Mouse (Mus musculus) bone marrow, adult 2 months (tissue): ENCODE measurements around the gene Npr3. TPM values are rescaled to one million over a fixed set of nuclear protein-coding genes. Genes with fewer than 3 reads are reported as not detected.

Experiments
- H3K27ac ChIP-seq: fragments of 200-500 bp; 2 replicates; pipeline ENCODE4 v1.5.1; 2012; ENCODE audit warnings: low read depth, mild to moderate bottlenecking, control low read depth, inconsistent platforms, low read length; ENCODE audit not compliant: control insufficient read depth, poor library complexity, insufficient read depth
- H3K4me1 ChIP-seq: fragments of 200-500 bp; 2 replicates; pipeline ENCODE4 v1.6.1; 2011; ENCODE audit warnings: low read length; ENCODE audit not compliant: control insufficient read depth, insufficient read depth
- H3K4me3 ChIP-seq: fragments of 200-500 bp; replicated peaks from 2 replicates; pipeline ENCODE3; 2011; ENCODE audit warnings: mild to moderate bottlenecking, low read depth, low read length, control low read depth; ENCODE audit not compliant: control insufficient read depth
- CTCF ChIP-seq: fragments of 200-500 bp; IDR thresholded peaks from 2 replicates; pipeline ENCODE4 v1.5.1; 2011; ENCODE audit warnings: low read length, control low read depth; ENCODE audit not compliant: control insufficient read depth, insufficient read depth
- POLR2A ChIP-seq: fragments of 200-500 bp; IDR thresholded peaks from 2 replicates; pipeline ENCODE4 v1.6.1; 2011; ENCODE audit warnings: low read depth, mild to moderate bottlenecking, control low read depth, low read length, borderline replicate concordance; ENCODE audit not compliant: control insufficient read depth
- WGBS: fragments of 180-500 bp; shearing (Covaris S2); methylation state at CpG from one replicate; pipeline ENCODE4 v1.1.7; 2018; 5-methylcytosine and 5-hydroxymethylcytosine counted together
- polyA plus RNA-seq: library from polyadenylated mRNA; stranded (reverse); fragments of >200 nt; gene quantifications from 2 replicates; pipeline ENCODE4 v1.2.4, GENCODE M21; 2011; ENCODE audit warnings: low replicate concordance; ENCODE audit not compliant: missing spikeins, insufficient read depth, insufficient read length

Npr3 gene
- polyA plus RNA-seq, 1 experiment, result 0.45 TPM

DNA sequence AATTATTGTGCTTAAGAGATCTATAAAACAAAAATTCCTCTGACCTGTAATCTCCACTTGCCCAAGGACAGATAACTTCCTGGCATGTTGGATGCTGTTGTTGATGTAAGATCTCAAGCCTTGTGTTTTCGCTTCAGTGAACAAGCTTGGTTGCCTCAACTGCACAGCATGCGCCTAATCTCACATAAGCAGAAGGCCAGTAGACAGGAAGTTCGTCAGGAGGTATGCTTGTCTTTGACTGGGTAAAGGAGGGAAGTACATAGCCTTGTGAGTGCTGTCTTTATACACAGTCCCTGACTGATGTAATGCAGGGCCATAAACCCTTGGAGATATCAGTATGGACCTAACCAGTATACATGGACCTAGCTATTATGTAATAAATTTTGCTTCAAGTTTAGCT, 20.7 kb upstream of the Npr3 start:
- TF ChIP-seq CTCF (no peak), POLR2A (no peak)
- Histone ChIP-seq H3K4me3 (no peak overlapping the region), H3K27ac (no peak overlapping the region), H3K4me1 (no peaks in the 10 kb centered on the region)
- 77% methylated on average over 3 of the region's 3 CpGs for WGBS

DNA sequence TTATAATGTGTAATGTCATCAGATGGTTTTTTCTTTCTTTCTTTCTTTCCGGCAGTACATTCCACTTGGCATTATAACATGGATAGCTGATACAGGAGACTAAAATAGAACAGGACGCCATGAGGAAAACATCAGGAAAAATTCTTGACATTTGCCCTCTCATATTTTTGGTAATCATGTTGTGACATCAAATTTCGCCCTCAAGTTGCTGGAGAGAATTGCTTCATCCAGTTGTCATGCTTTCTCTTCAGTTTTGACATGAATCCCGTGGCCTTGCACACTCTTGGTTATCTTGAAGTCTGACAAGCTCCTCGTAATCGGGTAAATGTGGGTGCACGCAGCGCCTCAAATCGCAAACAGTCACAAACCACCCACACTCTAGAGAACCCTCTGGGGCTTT, 7.0 kb upstream of the Npr3 start:
- H3K27ac ChIP-seq, result no peak overlapping the region
- no peak overlapping the region for H3K4me3 ChIP-seq
- TF ChIP-seq POLR2A (no peak), CTCF (no peak)
- 79% methylated on average over 9 of the region's 9 CpGs for WGBS
- H3K4me1 ChIP-seq, result no peaks in the 10 kb centered on the region

DNA sequence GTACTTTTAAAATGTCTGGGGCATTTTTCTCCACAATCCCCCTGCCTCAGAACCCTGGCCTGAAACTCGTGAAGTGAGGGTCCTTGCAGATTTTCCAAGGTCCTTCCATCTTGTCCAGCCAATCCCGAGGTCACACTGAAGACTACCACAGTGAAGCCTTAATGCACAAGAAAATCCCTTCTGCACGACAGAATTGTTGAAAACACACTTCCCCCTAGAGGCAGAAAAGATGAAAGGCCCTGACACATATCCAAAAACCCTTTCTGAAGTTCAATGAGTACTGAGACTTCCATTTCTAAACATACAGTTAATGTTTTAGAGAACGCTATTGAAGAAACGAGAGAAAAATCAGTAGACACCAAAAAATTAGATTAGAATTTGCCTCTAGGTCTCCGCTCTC, 2.8 kb upstream of the Npr3 start:
- no peak overlapping the region for H3K27ac ChIP-seq
- H3K4me1 ChIP-seq, result no peaks in the 10 kb centered on the region
- H3K4me3 ChIP-seq, result no peak overlapping the region
- TF ChIP-seq CTCF, result no peak
- TF ChIP-seq POLR2A, result no peak
- 37% methylated on average over 6 of the region's 6 CpGs for WGBS

DNA sequence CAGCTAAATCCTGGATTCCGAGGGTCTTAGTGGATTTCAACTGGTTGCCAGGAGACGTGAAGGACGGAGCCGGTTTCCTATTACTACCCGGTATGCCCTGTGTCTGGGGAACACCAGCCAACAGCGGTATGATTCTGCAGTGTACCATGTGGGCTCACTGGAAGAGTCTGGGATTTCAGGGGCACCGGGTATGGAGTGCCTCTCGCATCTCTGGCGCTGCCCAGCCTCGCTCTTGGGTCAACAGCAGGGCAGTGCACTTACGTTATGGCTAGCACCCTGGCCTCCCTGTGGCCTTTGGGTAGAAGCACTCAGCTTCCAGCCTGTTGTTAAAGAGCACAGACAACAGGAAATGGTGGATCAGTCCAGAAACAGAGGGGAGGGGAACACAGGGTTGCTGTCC, 1.1 kb upstream of the Npr3 start:
- 31% methylated on average over 11 of the region's 11 CpGs for WGBS
- TF ChIP-seq POLR2A (no peak), CTCF (no peak)
- no peaks in the 10 kb centered on the region for H3K4me1 ChIP-seq

DNA sequence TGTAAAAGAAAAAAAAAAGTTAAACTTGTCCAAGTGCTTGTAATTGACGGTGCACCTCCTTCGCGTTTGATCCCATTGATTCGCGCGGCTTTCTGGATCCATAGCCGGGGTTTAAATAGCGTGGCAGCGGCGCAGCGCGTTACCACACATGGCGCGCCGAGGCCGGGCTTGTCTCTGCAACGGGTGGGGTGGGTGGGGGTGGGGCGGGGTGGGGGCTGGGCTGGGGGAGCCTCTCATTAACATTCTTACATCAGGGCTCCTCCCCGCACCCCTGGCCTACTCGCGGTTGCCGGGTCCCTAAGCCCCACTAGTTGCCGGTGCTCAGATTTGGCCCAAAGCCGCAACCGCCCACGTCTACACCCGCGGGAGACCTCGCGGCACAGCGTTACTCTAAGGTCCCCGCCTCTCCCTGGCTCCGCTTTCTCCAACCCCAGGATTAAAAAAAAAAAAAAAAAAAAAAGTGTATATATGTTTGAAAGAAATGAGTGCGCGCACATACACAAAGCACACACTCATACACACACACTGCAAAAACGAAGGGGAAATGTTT, 991 bp downstream of the Npr3 start:
- Histone ChIP-seq H3K4me3 (no peak overlapping the region), H3K4me1 (no peaks in the 10 kb centered on the region), H3K27ac (no peak overlapping the region)
- TF ChIP-seq CTCF (no peak), POLR2A (no peak)
- 1% methylated on average over 36 of the region's 36 CpGs for WGBS

More for the DNA sequence above, 1.1 kb upstream of the Npr3 start:
- Histone ChIP-seq H3K27ac (no peak overlapping the region), H3K4me3 (no peak overlapping the region)

DNA sequence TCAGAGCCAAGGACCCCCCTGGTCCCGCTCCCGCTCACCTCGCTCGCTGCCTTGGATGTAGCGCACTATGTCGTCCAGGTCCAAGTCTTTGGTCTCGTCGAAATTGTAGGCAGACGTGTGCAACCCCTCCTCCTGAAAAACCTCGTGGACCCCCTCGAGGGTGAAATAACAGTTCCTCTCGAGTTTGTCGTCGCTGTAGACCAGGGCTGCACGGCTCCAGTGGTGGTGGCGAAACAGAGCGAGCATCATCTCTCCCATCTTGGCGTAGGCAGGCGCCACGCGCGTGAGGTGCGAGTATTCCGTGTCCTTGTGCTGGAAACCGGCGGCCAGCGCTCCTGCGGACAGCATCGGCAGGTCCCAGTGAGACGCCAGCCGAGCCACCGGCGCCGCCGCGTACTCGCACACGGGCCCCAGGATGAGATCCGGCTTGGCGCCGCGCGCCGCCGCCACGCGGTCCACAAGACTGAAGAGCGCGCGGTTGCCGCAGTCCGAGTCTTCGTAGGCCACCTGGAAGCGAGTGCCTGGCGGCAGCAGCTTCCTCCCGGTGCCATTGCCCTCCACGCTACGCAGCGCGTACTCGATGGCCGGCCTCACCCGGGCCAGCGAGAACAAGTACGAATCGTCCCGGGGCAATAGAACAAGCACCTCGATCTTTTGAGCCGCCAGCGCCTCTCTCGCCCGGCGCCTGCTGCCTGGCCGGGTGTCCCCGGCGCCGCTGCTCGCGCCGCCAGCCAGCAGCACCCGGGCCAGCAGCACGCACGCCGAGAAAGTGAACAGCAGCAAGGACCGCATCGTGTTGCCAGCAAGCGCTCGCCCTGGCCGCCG, 2.0 kb downstream of the Npr3 start:
- Histone ChIP-seq H3K4me1 (no peaks in the 10 kb centered on the region), H3K4me3 (no peak overlapping the region), H3K27ac (no peak overlapping the region; the same call in 1 of the 2 replicates)
- no peak for TF ChIP-seq POLR2A
- TF ChIP-seq CTCF, result no peak
- WGBS, result 2% methylated on average over 90 of the region's 90 CpGs

DNA sequence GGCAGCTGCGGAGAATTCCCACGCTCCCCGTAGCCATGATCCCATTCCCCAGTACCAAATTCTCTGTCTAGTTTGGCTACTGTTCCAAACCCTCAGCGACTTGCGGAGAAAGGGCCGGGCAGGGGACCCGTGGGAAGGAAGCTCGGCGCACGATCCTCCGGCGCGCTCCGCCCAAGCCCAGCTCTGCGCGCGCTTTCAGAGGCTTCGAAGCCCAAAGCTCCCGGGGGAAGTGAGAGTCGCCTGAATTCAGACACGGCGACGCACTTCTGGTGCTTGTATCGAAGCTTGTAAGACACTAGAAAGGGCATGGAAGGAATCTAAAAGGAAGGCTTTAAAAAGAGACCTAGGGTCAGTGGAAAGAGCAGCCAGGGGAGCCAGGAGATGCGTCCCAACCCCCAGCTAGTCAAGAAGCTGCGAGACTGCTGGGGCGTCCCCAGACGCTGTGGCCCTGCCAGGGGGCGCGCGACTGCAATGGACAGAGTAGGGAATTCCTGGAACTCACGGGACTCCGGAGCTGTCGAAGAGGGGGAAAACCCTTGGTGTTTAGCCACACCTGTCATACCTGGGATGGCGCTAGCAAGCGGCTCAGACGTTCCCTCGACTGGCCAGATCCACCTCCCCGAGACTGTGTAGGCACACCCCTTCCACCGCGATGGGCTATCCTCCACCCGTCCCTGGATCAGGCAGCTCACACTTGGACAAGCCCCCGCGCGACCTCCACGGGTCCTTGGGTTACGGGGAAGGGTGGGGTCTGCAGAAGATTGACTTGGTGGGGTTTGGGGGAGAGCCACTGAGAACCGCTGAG, 2.8 kb downstream of the Npr3 start:
- Histone ChIP-seq H3K4me3 (no peak overlapping the region), H3K4me1 (no peaks in the 10 kb centered on the region), H3K27ac (no peak overlapping the region)
- 2% methylated on average over 48 of the region's 48 CpGs for WGBS
- no peak for TF ChIP-seq POLR2A
- no peak for TF ChIP-seq CTCF

DNA sequence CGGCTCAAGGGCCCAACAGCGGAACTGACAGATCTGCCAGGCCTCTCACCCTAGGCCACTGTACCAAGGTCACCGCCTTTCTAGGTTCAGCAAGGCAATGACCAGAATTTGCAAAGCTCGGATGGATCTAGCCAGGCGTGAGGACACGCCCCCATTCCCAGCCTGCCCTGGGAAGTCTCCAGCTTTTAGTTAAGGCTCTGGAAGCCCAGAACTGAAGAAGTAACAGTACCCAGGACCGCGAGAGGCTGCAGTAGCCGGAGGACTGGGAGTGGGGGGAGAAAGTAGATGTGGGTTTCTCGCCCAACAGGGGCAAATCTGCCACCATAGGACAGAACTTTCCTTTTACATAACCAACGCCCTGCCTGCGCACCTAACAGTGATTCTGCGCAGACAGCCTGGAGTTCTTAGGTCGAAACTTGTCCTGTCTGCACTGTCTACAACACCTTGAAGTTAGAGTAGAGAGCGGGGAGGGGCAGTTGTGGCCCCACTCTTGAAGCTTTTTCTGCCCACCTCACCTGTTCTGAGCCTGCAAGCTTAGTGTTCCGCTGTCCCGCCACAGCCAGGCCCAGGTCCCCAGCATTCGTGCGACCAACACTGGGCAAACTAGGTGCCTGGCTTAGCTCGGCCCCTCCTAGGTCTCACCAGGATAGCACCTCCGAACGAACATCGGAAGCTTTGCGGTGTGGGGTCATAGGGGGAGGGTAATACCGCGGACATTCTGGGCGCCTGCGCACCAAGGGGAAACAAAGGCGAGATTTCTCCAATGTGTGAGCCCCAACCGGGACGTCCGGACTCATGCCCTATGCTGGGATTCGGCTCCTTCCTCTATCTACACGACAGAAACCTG, 3.7 kb downstream of the Npr3 start:
- no peaks in the 10 kb centered on the region for H3K4me1 ChIP-seq
- H3K4me3 ChIP-seq, result no peak overlapping the region
- H3K27ac ChIP-seq, result no peak overlapping the region
- WGBS, result 22% methylated on average over 34 of the region's 34 CpGs
- no peak for TF ChIP-seq CTCF
- TF ChIP-seq POLR2A, result no peak
